ENCODE assay signal across 17 mouse cellular contexts in the genomic region with DNA sequence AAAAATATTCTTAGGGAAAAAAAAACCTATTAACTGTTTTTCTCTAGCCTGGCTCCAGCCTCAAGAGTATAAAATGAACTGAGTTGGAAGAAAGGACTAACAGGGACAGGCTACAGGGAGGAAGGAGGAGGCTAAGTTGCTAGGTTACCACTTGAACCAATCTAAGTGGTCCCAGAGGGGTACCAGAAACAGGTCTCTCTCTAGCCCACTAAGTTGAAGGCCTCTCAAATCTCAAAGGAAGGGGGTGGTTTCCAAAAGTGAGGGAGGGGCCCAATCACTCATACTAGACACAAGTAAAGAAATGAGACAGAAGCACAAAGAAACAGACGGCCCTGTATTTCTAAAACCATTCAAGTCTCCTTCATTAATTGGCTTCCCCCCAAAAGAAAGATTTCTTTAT. TPM values are rescaled to one million over a fixed set of nuclear protein-coding genes. Genes with fewer than 3 reads are reported as not detected.
DNase-seq lines count a peak whose midpoint lies in the region; ATAC-seq and TF ChIP-seq lines count a peak whose summit lies in the region.
"Had no signal": no experiment of that assay in that cellular context is flagged by ENCODE, and none has a peak within 500 bp of the region (broad histone marks: within the 10 kb centered on the region; RNA-seq: fewer than 3 reads in every experiment).

No protein-coding gene starts in this region.

- ATAC-seq in hindbrain, postnatal 0 days: no peak
- ATAC-seq in forebrain, embryonic 13.5 days: peak; percentile 94
- peak; percentile 73; the same call in 1 of the 2 replicates for ATAC-seq in midbrain, embryonic 13.5 days

- 43% methylated on average over 1 of the region's 1 CpGs for WGBS in hindbrain, embryonic 10.5 days
- WGBS in hindbrain, postnatal 0 days: 56% methylated on average over 1 of the region's 1 CpGs
- WGBS in forebrain, embryonic 13.5 days: 33% methylated on average over 1 of the region's 1 CpGs
- 42% methylated on average over 1 of the region's 1 CpGs for WGBS in midbrain, embryonic 13.5 days

- H3K4me3 ChIP-seq in hindbrain, embryonic 10.5 days: no peak overlapping the region
- H3K4me3 ChIP-seq in hindbrain, postnatal 0 days (ENCODE audit: low read length): no peak overlapping the region
- H3K4me3 ChIP-seq in forebrain, embryonic 13.5 days: no peak overlapping the region
- H3K4me3 ChIP-seq in midbrain, embryonic 13.5 days (replicated peaks): no peak overlapping the region
- H3K4me3 ChIP-seq: neural tube, embryonic 13.5 days had no signal

- no peak overlapping the region for H3K9ac ChIP-seq in hindbrain, postnatal 0 days (replicated peaks; ENCODE audit: low read length)
- H3K9ac ChIP-seq in forebrain, embryonic 13.5 days: no peak overlapping the region
- H3K9ac ChIP-seq in midbrain, embryonic 13.5 days (replicated peaks): no peak overlapping the region
- H3K9ac ChIP-seq: neural tube, embryonic 13.5 days had no signal

- H3K4me1 ChIP-seq in hindbrain, embryonic 10.5 days (replicated peaks): peaks cover 3% of the 10 kb centered on the region; the same call in 1 of the 2 replicates
- H3K4me1 ChIP-seq in hindbrain, postnatal 0 days (ENCODE audit: insufficient read depth, low read length): no peaks in the 10 kb centered on the region
- peaks cover 3% of the 10 kb centered on the region; the same call in 1 of the 2 replicates for H3K4me1 ChIP-seq in forebrain, embryonic 13.5 days
- peaks cover 4% of the 10 kb centered on the region; the same call in 1 of the 2 replicates for H3K4me1 ChIP-seq in midbrain, embryonic 13.5 days (replicated peaks)
- H3K4me1 ChIP-seq: neural tube, embryonic 13.5 days had no signal

- no peak overlapping the region for H3K4me2 ChIP-seq in hindbrain, postnatal 0 days (ENCODE audit: low read depth, low read length)
- H3K4me2 ChIP-seq in forebrain, embryonic 13.5 days: no peak overlapping the region
- no peak overlapping the region for H3K4me2 ChIP-seq in midbrain, embryonic 13.5 days (replicated peaks)
- H3K4me2 ChIP-seq: liver, embryonic 11.5 days; neural tube, embryonic 13.5 days had no signal

- H3K9me3 ChIP-seq in hindbrain, embryonic 10.5 days: no peaks in the 10 kb centered on the region
- no peaks in the 10 kb centered on the region for H3K9me3 ChIP-seq in hindbrain, postnatal 0 days (ENCODE audit: low read length)
- H3K9me3 ChIP-seq in forebrain, embryonic 13.5 days (replicated peaks): no peaks in the 10 kb centered on the region
- no peaks in the 10 kb centered on the region for H3K9me3 ChIP-seq in midbrain, embryonic 13.5 days
- H3K9me3 ChIP-seq: neural tube, embryonic 13.5 days had no signal

- peak; percentile 6 for DNase-seq in hindbrain, embryonic 10.5 days (ENCODE audit: low spot score)
- DNase-seq in hindbrain, postnatal 0 days (ENCODE audit: low spot score): no peak
- DNase-seq in embryo, embryonic 10 days (ENCODE audit: low spot score): peak; percentile 14
- no peak for DNase-seq in cerebellum, adult 9-11 months
- DNase-seq in left cerebral cortex, postnatal 14 days (ENCODE audit: low spot score in 2 of 2): no peak
- no peak for DNase-seq in cerebellum, adult 18-20 months
- DNase-seq: cerebellum, postnatal 36 days; gastrocnemius, postnatal 25 days; layer of hippocampus, postnatal 36 days; left cerebral cortex, postnatal 4 days; lung, adult 2 months; thymus, postnatal 14 days had no signal

- intact Hi-C loops in left cerebral cortex, postnatal 14 days (cut with DNase I): no loop called here

- TF ChIP-seq CTCF in hindbrain, postnatal 0 days (IDR thresholded peaks at IDR 0.05; ENCODE audit: low read depth): no peak

- H3K27ac ChIP-seq in hindbrain, embryonic 10.5 days: no peak overlapping the region
- no peak overlapping the region for H3K27ac ChIP-seq in hindbrain, postnatal 0 days
- no peak overlapping the region for H3K27ac ChIP-seq in forebrain, embryonic 13.5 days
- no peak overlapping the region for H3K27ac ChIP-seq in midbrain, embryonic 13.5 days
- H3K27ac ChIP-seq: neural tube, embryonic 13.5 days had no signal

- H3K27me3 ChIP-seq in hindbrain, embryonic 10.5 days (ENCODE audit: insufficient read depth, poor library complexity, severe bottlenecking): no peaks in the 10 kb centered on the region
- H3K27me3 ChIP-seq in hindbrain, postnatal 0 days (ENCODE audit: insufficient read depth, low read length): no peaks in the 10 kb centered on the region
- no peaks in the 10 kb centered on the region for H3K27me3 ChIP-seq in forebrain, embryonic 13.5 days
- no peaks in the 10 kb centered on the region for H3K27me3 ChIP-seq in midbrain, embryonic 13.5 days
- H3K27me3 ChIP-seq: CH12.LX; neural tube, embryonic 13.5 days had no signal

- H3K36me3 ChIP-seq in hindbrain, embryonic 10.5 days: peaks cover 15% of the 10 kb centered on the region; the same call in 1 of the 2 replicates
- no peaks in the 10 kb centered on the region for H3K36me3 ChIP-seq in hindbrain, postnatal 0 days (ENCODE audit: insufficient read depth, low read length)
- no peaks in the 10 kb centered on the region; the same call in 1 of the 2 replicates for H3K36me3 ChIP-seq in forebrain, embryonic 13.5 days (ENCODE audit: poor library complexity, severe bottlenecking)
- H3K36me3 ChIP-seq in midbrain, embryonic 13.5 days: peaks cover 8% of the 10 kb centered on the region; the same call in 1 of the 2 replicates

RNA-seq across cellular contexts. Expression of gene Sash3, which starts 23.7 kb away (rescaled TPM):
- 1.1 and 1.9 TPM in 2 replicates for polyA plus RNA-seq in hindbrain, embryonic 10.5 days (2016; fragmentation: Nextera tagmentation; extraction: Ambion mirVana)
- 0.86 and 1.5 TPM in 2 replicates for total RNA-seq in hindbrain, postnatal 0 days (2014; rRNA removed)
- polyA plus RNA-seq in hindbrain, postnatal 0 days (2015; fragmentation: Nextera tagmentation; extraction: Ambion mirVana): 0.81 and 1.1 TPM in 2 replicates
- polyA plus RNA-seq in forebrain, embryonic 13.5 days (2015; fragmentation: Nextera tagmentation; extraction: Ambion mirVana): 0.71 and 0.72 TPM in 2 replicates
- polyA plus RNA-seq in midbrain, embryonic 13.5 days (2015; fragmentation: Nextera tagmentation; extraction: Ambion mirVana): 0.85 and 0.93 TPM in 2 replicates
- 1 to 10 TPM; 1.5 to 1.8 TPM for total RNA-seq in left cerebral cortex, postnatal 14 days (2021)

RNA-seq across cellular contexts. Expression of gene Zdhhc9, which starts 38.8 kb away (rescaled TPM):
- polyA plus RNA-seq in hindbrain, embryonic 10.5 days (2016; fragmentation: Nextera tagmentation; extraction: Ambion mirVana): 2.7 and 3.9 TPM in 2 replicates
- 35.4 and 38.0 TPM in 2 replicates for total RNA-seq in hindbrain, postnatal 0 days (2014; rRNA removed)
- polyA plus RNA-seq in hindbrain, postnatal 0 days (2015; fragmentation: Nextera tagmentation; extraction: Ambion mirVana): 5.7 and 6.4 TPM in 2 replicates
- 6.8 and 8.2 TPM in 2 replicates for polyA plus RNA-seq in forebrain, embryonic 13.5 days (2015; fragmentation: Nextera tagmentation; extraction: Ambion mirVana)
- 8.5 and 8.6 TPM in 2 replicates for polyA plus RNA-seq in midbrain, embryonic 13.5 days (2015; fragmentation: Nextera tagmentation; extraction: Ambion mirVana)
- total RNA-seq in left cerebral cortex, postnatal 14 days (2021): 10 to 100 TPM; 63.5 to 66.9 TPM

Comparison
In these comparisons a context has a peak if more than half of its experiments do, and no peak if none do; other contexts are left out.
1. DNase-seq: peak in hindbrain, embryonic 10.5 days (single experiment) and embryo, embryonic 10 days (single experiment); none in hindbrain, postnatal 0 days (single experiment), cerebellum, adult 9-11 months (single experiment), left cerebral cortex, postnatal 14 days (0 of 2) and cerebellum, adult 18-20 months (0 of 2).